Mouse (Mus musculus) lung, postnatal 0 days (tissue): Measurements from ENCODE around the gene Gabra4. TPM values are rescaled to one million over a fixed set of nuclear protein-coding genes. Genes with fewer than 3 reads are reported as not detected.

ENCODE experiments used
- ATAC-seq: fragments of 200-750 bp; cut with Nextera tagmentation; 2 replicates; pipeline ENCODE4 v1.8.0; 2017; ENCODE audit warnings: moderate library complexity
- DNase-seq: peaks from one replicate; pipeline ENCODE4 v3.0.0-alpha.2; 2016; ENCODE audit warnings: low spot score
- H3K27ac ChIP-seq: fragments of 300-500 bp; sonication (generic); 2 replicates; pipeline ENCODE4 v1.5.1; 2014; ENCODE audit warnings: antibody characterized with exemption, mild to moderate bottlenecking, low read length, mixed read lengths
- H3K27me3 ChIP-seq: fragments of 300-500 bp; sonication (generic); replicated peaks from 2 replicates; pipeline ENCODE4 v1.6.1; 2014; ENCODE audit warnings: low read length, mixed read lengths; ENCODE audit not compliant: insufficient read depth
- H3K36me3 ChIP-seq: fragments of 300-500 bp; sonication (generic); 2 replicates; pipeline ENCODE4 v1.6.1; 2014; ENCODE audit warnings: low read length, mixed read lengths; ENCODE audit not compliant: insufficient read depth
- H3K4me1 ChIP-seq: fragments of 300-500 bp; sonication (generic); 2 replicates; pipeline ENCODE4 v1.6.1; 2014; ENCODE audit warnings: antibody characterized with exemption, low read depth, low read length, mixed read lengths; ENCODE audit not compliant: insufficient read depth
- H3K4me2 ChIP-seq: fragments of 300-500 bp; sonication (generic); replicated peaks from 2 replicates; pipeline ENCODE4 v1.6.1; 2014; ENCODE audit warnings: low read depth, mild to moderate bottlenecking, low read length, moderate library complexity, mixed read lengths
- H3K4me3 ChIP-seq: fragments of 300-500 bp; sonication (generic); 2 replicates; pipeline ENCODE4 v1.5.1; 2014; ENCODE audit warnings: low read depth, low read length
- H3K9ac ChIP-seq: fragments of 300-500 bp; sonication (generic); replicated peaks from 2 replicates; pipeline ENCODE4 v1.6.1; 2014; ENCODE audit warnings: low read depth, mild to moderate bottlenecking
- H3K9me3 ChIP-seq: fragments of 300-500 bp; sonication (generic); 2 replicates; pipeline ENCODE4 v1.6.1; 2016; ENCODE audit warnings: low read length, mixed read lengths
- CTCF ChIP-seq: IDR thresholded peaks from 2 replicates; pipeline ENCODE4 v1.5.1; 2016; ENCODE audit warnings: antibody characterized with exemption, mild to moderate bottlenecking
- EP300 ChIP-seq: IDR thresholded peaks from 2 replicates; pipeline ENCODE4 v1.6.1; 2016; ENCODE audit warnings: antibody characterized with exemption, mild to moderate bottlenecking, control low read depth
- WGBS: fragments of 180-500 bp; shearing (Covaris S2); extraction: QIAGEN DNeasy Blood & Tissue Kit; methylation state at CpG from one replicate; pipeline ENCODE4 v1.1.7; 2014; 5-methylcytosine and 5-hydroxymethylcytosine counted together
- polyA plus RNA-seq: library from polyadenylated mRNA; unstranded; fragments of >200 nt; fragmentation: Nextera tagmentation; extraction: Ambion mirVana; gene quantifications from 2 replicates; pipeline ENCODE4 v1.2.1, GENCODE M21; 2015

The Gabra4 gene
- 0.90 and 1.2 TPM in 2 replicates for polyA plus RNA-seq

DNA sequence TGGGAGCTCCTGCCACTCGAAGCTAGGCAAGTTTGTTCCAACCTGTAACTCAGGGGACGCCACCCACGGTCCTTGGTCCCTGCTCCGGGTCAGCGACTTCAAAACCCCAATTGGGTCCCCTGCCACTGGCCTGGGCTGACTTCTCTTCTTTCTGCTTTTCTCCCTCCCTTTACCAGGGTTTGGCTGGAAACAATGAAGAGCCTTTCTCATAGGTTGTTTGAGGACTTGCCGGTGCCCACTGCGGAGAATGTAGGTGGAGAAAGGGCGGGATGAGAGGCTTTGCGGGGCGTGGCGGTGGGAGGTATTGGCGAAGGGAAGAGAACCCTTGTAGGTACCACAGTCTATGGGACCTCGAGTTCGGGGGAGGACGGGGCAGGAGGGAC is at the start of gene Gabra4:
Gene Gabra4 (minus strand): TSS at position 194 of the 383 bp plus-strand sequence.
- TF ChIP-seq CTCF = no peak
- no peak for TF ChIP-seq EP300
- Histone ChIP-seq H3K9me3 (no peaks in the 10 kb centered on the region), H3K36me3 (no peaks in the 10 kb centered on the region), H3K4me1 (no peaks in the 10 kb centered on the region), H3K4me3 (peak within 1 kb of the TSS; percentile 37), H3K9ac (no peak within 1 kb of the TSS), H3K27ac (no peak within 1 kb of the TSS), H3K27me3 (0 out of 2 replicates have a peak, but pooled peaks cover 3% of the 10 kb centered on the region), H3K4me2 (peak within 1 kb of the TSS; percentile 66)
- DNase-seq (peak; percentile 36), ATAC-seq (peak; percentile 62)
- WGBS = 0% methylated on average over 15 of the region's 15 CpGs

DNA sequence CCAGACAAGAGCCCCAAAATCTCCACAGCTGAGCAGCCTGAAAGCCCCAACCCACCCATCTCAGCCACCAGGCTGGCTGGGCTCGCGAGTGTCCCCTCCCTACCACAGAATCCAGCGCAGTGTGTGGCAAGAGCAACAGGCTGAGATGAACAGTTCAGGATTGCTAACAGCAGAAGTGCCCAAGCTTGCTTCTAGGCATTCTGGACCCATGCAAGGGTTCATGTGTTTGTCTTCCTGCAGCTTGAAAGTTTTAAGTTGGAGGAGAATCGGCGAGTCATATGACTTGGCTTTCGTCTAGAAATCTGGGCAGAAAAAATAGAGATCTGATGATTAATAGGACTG is 43.1 kb upstream of the Gabra4 start:
- peak; percentile 7 for DNase-seq
- peak overlapping the region; percentile 64 for H3K4me2 ChIP-seq
- peak overlapping the region; percentile 33 for H3K4me3 ChIP-seq
- 0% methylated on average over 6 of the region's 6 CpGs for WGBS
- no peaks in the 10 kb centered on the region for H3K4me1 ChIP-seq
- ATAC-seq = peak; percentile 47
- no peaks in the 10 kb centered on the region for H3K9me3 ChIP-seq
- no peak overlapping the region for H3K9ac ChIP-seq
- H3K27ac ChIP-seq = no peak overlapping the region
- TF ChIP-seq EP300 (no peak), CTCF (no peak)
- no peaks in the 10 kb centered on the region for H3K36me3 ChIP-seq
- no peaks in the 10 kb centered on the region; the same call in 1 of the 2 replicates for H3K27me3 ChIP-seq

- under 1% methylated on average over 46 of the region's 46 CpGs for WGBS
- DNase-seq = peak; percentile 35
- no peak for TF ChIP-seq EP300
- peak; percentile 46 for TF ChIP-seq CTCF
- H3K9me3 ChIP-seq = no peaks in the 10 kb centered on the region
- H3K4me3 ChIP-seq = peak overlapping the region; percentile 33
- peak overlapping the region; percentile 64 for H3K4me2 ChIP-seq
- no peak overlapping the region for H3K27ac ChIP-seq
- ATAC-seq = peak; percentile 70
- no peaks in the 10 kb centered on the region for H3K4me1 ChIP-seq
- no peaks in the 10 kb centered on the region for H3K36me3 ChIP-seq
- no peaks in the 10 kb centered on the region; the same call in 1 of the 2 replicates for H3K27me3 ChIP-seq
- no peak overlapping the region for H3K9ac ChIP-seq
Observed at GRCm38 (mm10) chr5:71700468-71701272, 42.6 kb upstream of the Gabra4 start.

- H3K9me3 ChIP-seq = no peaks in the 10 kb centered on the region
- no peaks in the 10 kb centered on the region for H3K36me3 ChIP-seq
- no peak overlapping the region for H3K27ac ChIP-seq
- H3K4me2 ChIP-seq = peak overlapping the region; percentile 64
- TF ChIP-seq CTCF (no peak), EP300 (no peak)
- ATAC-seq (no peak), DNase-seq (peak; percentile 55)
- H3K9ac ChIP-seq = no peak overlapping the region
- H3K4me1 ChIP-seq = no peaks in the 10 kb centered on the region
- WGBS = 2% methylated on average over 19 of the region's 19 CpGs
- H3K4me3 ChIP-seq = peak overlapping the region; percentile 33; the same call in 1 of the 2 replicates
- H3K27me3 ChIP-seq = no peaks in the 10 kb centered on the region; the same call in 1 of the 2 replicates
Observed at GRCm38 (mm10) chr5:71699696-71700467, 41.8 kb upstream of the Gabra4 start.

GRCm38 (mm10) chr5:71665593-71665992 is 7.5 kb upstream of the Gabra4 start:
- H3K4me2 ChIP-seq = no peak overlapping the region
- TF ChIP-seq CTCF = no peak
- TF ChIP-seq EP300 = no peak
- ATAC-seq (no peak), DNase-seq (no peak)
- H3K4me3 ChIP-seq = no peak overlapping the region
- H3K9me3 ChIP-seq = no peaks in the 10 kb centered on the region
- no peak overlapping the region for H3K9ac ChIP-seq
- H3K27ac ChIP-seq = no peak overlapping the region
- H3K4me1 ChIP-seq = no peaks in the 10 kb centered on the region
- H3K27me3 ChIP-seq = no peaks in the 10 kb centered on the region
- WGBS = 44% methylated on average over 4 of the region's 4 CpGs
- H3K36me3 ChIP-seq = no peaks in the 10 kb centered on the region

DNA sequence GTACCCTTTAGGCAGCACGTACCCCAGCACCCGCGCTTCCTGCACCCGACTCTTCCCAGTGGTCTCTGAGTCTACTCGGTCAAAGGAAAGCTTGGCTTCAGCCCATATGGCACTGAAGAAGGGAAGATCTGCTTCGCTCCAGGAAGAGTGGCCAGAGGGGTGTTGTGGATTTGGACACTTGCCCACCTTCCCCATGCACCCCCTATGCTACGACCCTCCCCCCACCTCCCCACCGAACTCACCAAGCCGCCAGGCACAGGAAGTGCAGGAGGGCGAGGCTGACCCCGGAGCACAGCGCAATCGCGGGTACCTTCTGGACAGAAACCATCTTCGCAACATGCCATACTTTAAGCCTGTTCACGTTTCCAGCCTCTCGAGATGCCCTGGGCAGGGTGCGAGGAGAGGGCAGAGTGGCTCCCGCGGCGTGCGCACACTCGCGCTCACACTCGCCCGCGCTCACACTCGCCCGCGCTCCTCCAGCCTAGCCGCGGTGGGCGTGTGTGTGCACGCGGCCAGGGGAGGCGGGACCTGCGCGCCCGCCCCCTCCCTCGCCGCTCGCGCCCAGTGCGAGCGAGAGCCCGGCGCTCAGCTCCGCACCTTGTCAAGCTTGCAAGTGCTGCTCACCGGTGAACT is 510 bp downstream of the Gabra4 start, which contains the start of gene Gabrb1:
Gene Gabrb1 (plus strand): TSS at position 632 of the 633 bp plus-strand sequence.
- Histone ChIP-seq H3K4me1 (no peaks in the 10 kb centered on the region), H3K36me3 (no peaks in the 10 kb centered on the region), H3K4me3 (peak within 1 kb of the TSS; percentile 37), H3K27me3 (0 out of 2 replicates have a peak, but pooled peaks cover 3% of the 10 kb centered on the region), H3K9me3 (no peaks in the 10 kb centered on the region), H3K27ac (no peak within 1 kb of the TSS), H3K9ac (no peak within 1 kb of the TSS), H3K4me2 (peak within 1 kb of the TSS; percentile 66)
- TF ChIP-seq EP300 (no peak), CTCF (no peak)
- under 1% methylated on average over 46 of the region's 49 CpGs for WGBS
- DNase-seq (peak; percentile 39), ATAC-seq (peak; percentile 83)
